Mouse (Mus musculus) pancreas, adult 10 weeks (tissue): ENCODE data around the gene Ccdc191. TPM values are rescaled to one million over a fixed set of nuclear protein-coding genes. Genes with fewer than 3 reads are reported as not detected.

ENCODE experiments used
- polyA plus RNA-seq: library from polyadenylated mRNA; stranded (reverse); fragments of 350-450 nt; fragmentation: Illumina TruSeq; extraction: RNeasy Lipid Tissue Mini Kit (QIAGEN cat#74804); gene quantifications from one replicate; pipeline ENCODE4 v1.2.3, GENCODE M21; 2015; ENCODE audit warnings: low read depth, low replicate concordance; ENCODE audit not compliant: insufficient read depth

Gene Ccdc191
- polyA plus RNA-seq: 6.5 TPM

DNA sequence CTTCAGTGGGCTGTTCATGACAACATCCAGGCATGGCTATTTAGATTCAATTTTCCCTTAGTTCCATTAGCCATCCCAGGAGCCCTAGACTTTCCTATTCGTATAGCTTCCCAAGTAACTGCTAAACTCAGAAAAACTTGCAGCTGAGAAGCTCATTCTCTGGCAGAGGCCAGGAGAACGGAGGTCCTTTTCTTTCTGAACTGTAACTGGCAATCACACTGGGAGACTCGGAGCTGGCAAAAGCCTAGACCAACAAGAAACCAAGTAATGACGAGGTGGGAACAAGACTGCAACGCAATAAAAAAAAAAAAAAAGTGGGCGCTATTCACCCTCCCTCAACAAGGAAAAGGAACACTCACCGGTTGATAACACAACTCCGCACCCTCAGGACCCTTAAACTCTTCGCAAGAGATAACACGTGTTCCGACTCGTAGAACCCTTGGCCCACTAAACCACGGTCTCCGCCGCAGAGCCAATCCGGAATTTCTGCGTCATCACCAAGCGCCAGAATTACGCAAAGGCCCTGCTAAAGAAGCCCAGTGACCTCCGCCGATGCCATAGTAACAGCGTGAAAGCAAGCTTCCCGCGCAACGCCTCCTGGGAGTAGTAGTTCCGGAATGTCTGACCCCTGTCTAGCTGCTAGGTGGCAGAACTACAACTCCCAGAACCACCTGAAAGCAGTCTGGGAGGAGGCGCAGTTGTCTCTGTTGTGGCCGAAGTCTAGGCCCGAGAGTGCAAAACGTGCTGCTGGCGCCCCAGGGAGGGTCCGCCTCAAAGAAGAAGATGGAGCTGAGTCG, at the start of gene Ccdc191:
Gene Ccdc191 (plus strand): TSS at position 593 of the 797 bp plus-strand sequence.

DNA sequence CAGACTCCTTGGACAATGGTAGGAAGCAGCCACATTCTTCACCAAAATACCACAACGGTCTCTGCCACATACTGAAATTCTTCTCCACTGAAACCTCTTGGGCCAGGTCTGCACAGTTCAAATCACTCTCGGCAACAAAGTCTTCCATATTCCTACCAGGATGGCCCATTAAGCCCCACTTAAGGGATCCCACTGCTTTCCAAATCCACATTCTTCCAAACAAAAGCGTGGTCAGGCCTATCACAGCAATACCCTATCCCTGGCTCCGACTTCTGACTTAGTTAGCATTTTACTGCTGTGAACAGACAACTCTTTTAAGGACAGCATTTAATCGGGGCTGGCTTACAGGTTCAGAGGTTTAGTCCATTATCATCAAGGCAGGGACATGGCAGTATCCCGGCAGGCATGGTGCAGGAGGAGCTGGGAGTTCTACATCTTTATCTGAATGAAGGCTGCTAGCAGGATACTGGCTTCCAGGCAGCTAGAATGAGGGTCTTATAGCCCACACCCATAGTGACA, 36.8 kb downstream of the Ccdc191 start, which contains the start of gene Qtrt2:
Gene Qtrt2 (minus strand): TSS at position 469 of the 519 bp plus-strand sequence.

DNA sequence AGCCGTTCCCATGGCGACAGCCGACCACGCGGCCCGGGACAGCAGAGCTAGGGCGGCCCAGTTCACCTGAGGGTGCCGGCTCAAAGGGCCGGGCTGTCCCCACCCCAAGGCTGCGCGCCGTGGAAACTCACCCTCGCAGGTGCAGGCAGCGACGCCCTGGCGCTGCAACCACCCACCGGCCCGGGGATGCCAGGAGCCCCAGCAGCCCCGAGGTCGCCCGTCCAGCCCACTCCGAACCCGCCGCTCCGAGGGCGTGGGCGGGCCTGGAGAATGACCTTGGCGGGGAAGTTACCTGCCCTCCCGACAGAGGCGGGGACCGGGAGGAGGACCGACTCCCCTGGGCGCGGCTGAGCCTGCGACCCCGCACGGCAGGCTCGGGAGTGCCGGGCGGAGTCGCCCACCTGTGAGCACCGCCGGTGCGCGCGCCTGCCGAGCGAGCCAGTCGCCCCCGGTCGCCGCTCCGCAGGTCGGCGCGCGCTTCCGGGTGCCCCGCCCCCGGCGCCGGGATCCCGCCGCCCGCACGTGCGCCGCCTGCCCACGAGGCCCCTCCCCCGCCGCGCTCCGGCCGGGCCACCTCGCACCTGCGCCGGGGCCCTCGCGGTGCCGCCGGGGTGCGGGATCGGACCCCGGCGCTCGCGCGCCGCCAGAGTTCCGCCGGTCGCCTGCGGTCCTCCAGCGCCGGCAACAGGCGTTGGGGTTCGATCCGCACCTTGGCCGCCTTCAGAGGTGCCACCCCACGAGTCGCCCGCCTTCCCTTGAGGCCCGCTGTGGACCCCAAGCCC, 89.9 kb downstream of the Ccdc191 start, which contains the start of gene Zdhhc23:
Gene Zdhhc23 (minus strand): TSS at position 464 of the 782 bp plus-strand sequence.

Other genes with a start within 250 kb of the Ccdc191 start
- gene Tigit, start 225.7 kb upstream of the Ccdc191 start, polyA plus RNA-seq: not detected
- gene Drd3, start 135.8 kb upstream of the Ccdc191 start, polyA plus RNA-seq: not detected
- 7.4 TPM for gene Qtrt2, start 37.0 kb downstream of the Ccdc191 start, polyA plus RNA-seq
- 0.98 TPM for gene Zdhhc23, start 90.0 kb downstream of the Ccdc191 start, polyA plus RNA-seq
- gene Gramd1c, start 173.5 kb downstream of the Ccdc191 start, polyA plus RNA-seq: 1.8 TPM
- 7.3 TPM for gene Atp6v1a, start 249.9 kb downstream of the Ccdc191 start, polyA plus RNA-seq